ENCODE assay signal across 13 mouse cellular contexts in the genomic region with DNA sequence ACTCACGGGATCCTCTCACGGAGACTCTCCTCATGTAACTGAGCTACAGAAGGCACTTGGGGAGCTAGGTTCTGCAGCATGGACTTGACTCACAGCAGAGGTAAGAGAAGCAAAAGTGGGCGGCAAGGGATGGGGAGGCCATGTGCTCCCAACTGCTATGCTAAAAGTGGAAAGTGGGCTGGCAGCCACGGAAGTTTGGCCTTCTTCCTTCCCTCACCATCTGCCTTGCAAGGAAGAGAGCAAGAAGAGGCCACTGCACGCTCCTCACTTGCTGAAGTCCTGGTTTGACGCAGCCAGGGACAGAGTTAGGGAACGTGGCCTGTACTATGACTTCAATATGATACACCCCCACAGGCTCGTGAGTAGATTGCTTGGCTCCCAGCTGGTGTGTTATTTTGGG.
A peak's percentile ranks its signal among the peaks of the same experiment; 100 is the strongest.
DNase-seq lines count a peak whose midpoint lies in the region; TF ChIP-seq lines count a peak whose summit lies in the region.
"Had no signal": no experiment of that assay in that cellular context is flagged by ENCODE, and none has a peak within 500 bp of the region (broad histone marks: within the 10 kb centered on the region; RNA-seq: fewer than 3 reads in every experiment).

No protein-coding gene starts in this region.

- 56% methylated on average over 8 of the region's 8 CpGs for WGBS in thymus, adult 2 months

- DNase-seq in cerebellum, postnatal 36 days = peak; percentile 11 to 16
- DNase-seq in cerebellum, adult 8-10 months = no peak
- DNase-seq in frontal cortex, adult 2 months (ENCODE audit: extremely low spot score in 1 of 2, low spot score in 1 of 2) = peak; percentile 79 to 89
- peak; percentile 35 to 61 for DNase-seq in layer of hippocampus, adult 2 months (ENCODE audit: low spot score in 2 of 2)
- peak; percentile 88 for DNase-seq in right cerebral cortex, adult 18-20 months
- no peak for DNase-seq in spleen, adult 12 weeks (ENCODE audit: low spot score)
- DNase-seq in thymus, adult 2 months = no peak
- no peak for DNase-seq in Muller cell, postnatal 12 days (ENCODE audit: inconsistent ontology term)
- DNase-seq: embryo, embryonic 11 days; kidney, adult 8-10 months; lung, adult 2 months had no signal

- H3K27me3 ChIP-seq in thymus, adult 2 months (ENCODE audit: control insufficient read depth, insufficient read depth, low read length) = no peaks in the 10 kb centered on the region
- H3K27me3 ChIP-seq: midbrain, embryonic 12.5 days had no signal

- TF ChIP-seq CTCF in layer of hippocampus, adult 2 months (conservative IDR thresholded peaks at IDR 0.05) = no peak
- no peak for TF ChIP-seq CTCF in thymus, adult 2 months (IDR thresholded peaks at IDR 0.05; ENCODE audit: borderline replicate concordance, control insufficient read depth, extremely low read depth, insufficient read depth, low read length, poor library complexity)

- H3K4me3 ChIP-seq in layer of hippocampus, adult 2 months = no peak overlapping the region
- H3K4me3 ChIP-seq in thymus, adult 2 months (ENCODE audit: control insufficient read depth, insufficient read depth, low read length) = no peak overlapping the region
- H3K4me3 ChIP-seq: limb, embryonic 12.5 days; midbrain, embryonic 12.5 days had no signal

- H3K4me1 ChIP-seq in thymus, adult 2 months (replicated peaks; ENCODE audit: control insufficient read depth, insufficient read depth, low read length) = no peaks in the 10 kb centered on the region
- H3K4me1 ChIP-seq: midbrain, embryonic 12.5 days had no signal

- H3K27ac ChIP-seq in layer of hippocampus, adult 2 months = no peak overlapping the region
- H3K27ac ChIP-seq in thymus, adult 2 months (ENCODE audit: control insufficient read depth, insufficient read depth, low read length) = no peak overlapping the region
- H3K27ac ChIP-seq: limb, embryonic 12.5 days; midbrain, embryonic 12.5 days had no signal

- no peak for TF ChIP-seq POLR2A in thymus, adult 2 months (IDR thresholded peaks at IDR 0.05; ENCODE audit: control insufficient read depth, extremely low read depth, insufficient read depth, low read length, poor library complexity)

- no peaks in the 10 kb centered on the region for H3K36me3 ChIP-seq in thymus, adult 2 months (ENCODE audit: control insufficient read depth, insufficient read depth, low read length)
- H3K36me3 ChIP-seq: limb, embryonic 12.5 days; midbrain, embryonic 12.5 days had no signal

Comparison
In these comparisons a context has a peak if more than half of its experiments do, and no peak if none do; other contexts are left out.
1. DNase-seq: peak in cerebellum, postnatal 36 days (2 of 2), frontal cortex, adult 2 months (2 of 2), layer of hippocampus, adult 2 months (2 of 2) and right cerebral cortex, adult 18-20 months (single experiment); none in cerebellum, adult 8-10 months (single experiment), spleen, adult 12 weeks (single experiment), thymus, adult 2 months (single experiment) and Muller cell, postnatal 12 days (single experiment).